Mouse (Mus musculus): ENCODE data around the gene Cnnm2.
A peak's percentile ranks its signal among the peaks of the same experiment; 100 is the strongest.

Gene Cnnm2

DNA sequence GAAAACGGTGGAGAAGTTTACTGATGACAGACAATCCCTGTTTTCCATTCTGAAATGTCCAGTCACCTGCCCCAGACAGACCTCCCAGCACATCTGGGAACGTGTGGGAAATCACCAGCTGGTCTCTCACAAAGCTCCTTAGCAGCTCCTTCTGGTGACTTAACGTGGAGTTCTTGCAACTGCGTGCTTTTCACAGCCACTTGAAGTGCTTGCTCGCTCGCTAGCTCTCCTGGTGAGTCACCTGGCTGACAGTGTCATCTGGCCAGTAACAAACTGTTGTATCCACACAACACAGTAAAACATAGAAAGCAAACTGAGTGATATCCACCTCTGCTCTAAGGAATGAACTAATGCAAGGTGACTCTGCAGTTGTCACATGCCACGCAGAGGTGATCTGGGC is 125.4 kb downstream of the Cnnm2 start:
- DNase-seq (ENCODE audit: low read depth, low spot score) = no peak

- no peak for DNase-seq (ENCODE audit: low read depth, low spot score)
Measured at GRCm38 (mm10) chr19:46887811-46888527, 126.6 kb downstream of the Cnnm2 start.

DNA sequence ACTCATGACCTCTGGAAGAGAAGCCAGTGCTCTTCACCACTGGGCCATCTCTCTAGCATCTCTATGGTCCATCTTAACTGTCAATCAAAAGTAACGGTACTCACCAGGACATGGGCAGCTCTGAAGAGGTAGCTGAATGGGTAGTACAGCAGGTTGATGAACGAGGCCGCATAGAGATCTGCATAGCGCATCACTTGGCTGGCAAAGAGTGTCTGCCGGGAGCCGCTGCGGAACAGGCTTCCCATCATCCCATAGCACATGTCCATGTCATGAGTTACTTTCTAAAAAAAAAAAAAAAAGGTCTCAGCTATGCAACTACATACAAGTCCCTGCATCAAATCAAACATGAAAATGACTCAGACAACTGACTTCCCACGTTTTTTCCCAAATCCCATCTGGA is 128.3 kb downstream of the Cnnm2 start:
- DNase-seq (ENCODE audit: low read depth, low spot score) = no peak

- DNase-seq (ENCODE audit: low read depth, low spot score) = no peak
Measured at GRCm38 (mm10) chr19:46890657-46891056, 129.3 kb downstream of the Cnnm2 start.

DNA sequence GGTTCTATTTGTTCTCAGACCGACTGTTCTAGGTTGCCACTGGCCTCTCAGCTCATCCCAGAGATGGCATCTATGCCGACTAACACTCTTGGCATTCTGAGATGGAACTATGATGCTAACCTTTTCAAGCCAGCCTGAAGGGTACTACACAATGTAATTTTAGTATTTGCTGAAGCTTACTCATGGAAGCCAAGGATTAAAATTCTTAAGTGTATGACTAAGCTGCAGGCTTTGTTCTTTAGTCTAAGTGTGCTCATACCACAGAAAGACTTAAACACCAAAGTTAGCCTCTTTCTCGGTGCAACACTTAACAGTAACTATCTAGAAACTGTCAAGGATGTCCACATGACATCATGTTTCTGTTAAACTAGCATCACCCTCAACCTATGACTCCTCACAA is 131.5 kb downstream of the Cnnm2 start:
- no peak for DNase-seq (ENCODE audit: low read depth, low spot score)

- no peak for DNase-seq (ENCODE audit: low read depth, low spot score)
Measured at GRCm38 (mm10) chr19:46893484-46893883, 132.1 kb downstream of the Cnnm2 start.

DNA sequence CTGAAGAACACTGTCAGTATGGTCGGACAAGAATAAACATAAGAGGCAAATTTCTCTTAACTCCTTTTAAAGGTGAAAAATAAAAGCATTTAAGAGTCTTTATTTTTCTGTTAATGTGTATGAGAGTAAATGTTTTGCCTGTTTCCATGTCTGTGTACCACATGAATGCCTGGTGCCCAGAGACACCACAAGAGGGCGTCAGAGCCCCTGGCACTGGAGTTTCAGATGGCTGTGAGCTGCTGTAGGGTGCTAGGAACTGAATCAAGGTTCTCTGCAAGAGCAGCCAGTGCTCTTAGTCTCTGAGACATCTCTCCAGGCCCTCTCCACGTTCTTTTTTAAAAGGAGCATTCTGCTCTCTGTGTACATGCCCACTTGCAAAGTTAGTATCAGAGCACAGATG is 135.7 kb downstream of the Cnnm2 start:
- peak; percentile 47 for DNase-seq (ENCODE audit: low read depth, low spot score)

DNA sequence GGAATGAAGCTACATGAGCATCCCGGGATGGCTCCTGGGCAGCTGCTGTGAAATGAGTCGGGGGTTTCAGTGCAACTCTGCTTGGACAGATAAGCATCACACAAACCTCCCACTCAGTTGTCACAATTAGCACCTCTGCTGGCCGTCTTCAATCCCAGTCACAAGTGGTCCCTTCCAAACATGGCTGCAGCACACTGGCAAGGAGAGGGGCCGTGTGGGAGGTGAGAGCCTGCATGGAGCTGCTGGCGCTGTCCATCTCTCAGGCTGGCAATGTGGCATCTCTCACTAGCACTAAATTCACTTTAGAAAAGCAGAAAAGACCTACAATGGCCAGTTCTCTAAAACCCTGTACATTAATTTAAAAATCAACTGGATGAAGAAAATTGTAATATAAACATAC is 136.8 kb downstream of the Cnnm2 start:
- no peak for DNase-seq (ENCODE audit: low read depth, low spot score)

- DNase-seq (ENCODE audit: low read depth, low spot score) = no peak
Measured at GRCm38 (mm10) chr19:46899306-46899705, 137.9 kb downstream of the Cnnm2 start.

- no peak for DNase-seq (ENCODE audit: low read depth, low spot score)
Measured at GRCm38 (mm10) chr19:46899871-46900270, 138.5 kb downstream of the Cnnm2 start.

DNA sequence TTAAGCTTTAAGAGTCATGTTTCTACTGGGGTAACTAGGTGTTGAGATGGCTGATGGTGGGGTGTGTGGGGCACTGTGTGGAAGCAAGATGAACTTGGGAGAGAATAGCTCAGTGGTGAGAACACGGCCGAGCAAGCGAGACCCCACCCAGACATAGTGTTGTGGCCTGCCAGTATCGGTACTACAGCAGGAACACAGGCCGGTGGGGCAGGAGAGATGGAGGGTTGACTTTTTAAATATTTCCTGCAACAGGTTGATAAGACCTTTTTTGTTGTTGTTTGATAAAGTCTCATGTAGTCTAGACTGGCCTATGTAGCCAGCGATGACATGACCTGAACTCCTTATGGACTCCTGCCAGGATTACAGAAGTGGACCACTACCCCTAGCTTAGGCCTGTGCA is 139.4 kb downstream of the Cnnm2 start:
- no peak for DNase-seq (ENCODE audit: low read depth, low spot score)

- no peak for DNase-seq (ENCODE audit: low read depth, low spot score)
Measured at GRCm38 (mm10) chr19:46901323-46901722, 139.9 kb downstream of the Cnnm2 start.

- DNase-seq (ENCODE audit: low read depth, low spot score) = no peak
Measured at GRCm38 (mm10) chr19:46903379-46903778, 142.0 kb downstream of the Cnnm2 start.

DNA sequence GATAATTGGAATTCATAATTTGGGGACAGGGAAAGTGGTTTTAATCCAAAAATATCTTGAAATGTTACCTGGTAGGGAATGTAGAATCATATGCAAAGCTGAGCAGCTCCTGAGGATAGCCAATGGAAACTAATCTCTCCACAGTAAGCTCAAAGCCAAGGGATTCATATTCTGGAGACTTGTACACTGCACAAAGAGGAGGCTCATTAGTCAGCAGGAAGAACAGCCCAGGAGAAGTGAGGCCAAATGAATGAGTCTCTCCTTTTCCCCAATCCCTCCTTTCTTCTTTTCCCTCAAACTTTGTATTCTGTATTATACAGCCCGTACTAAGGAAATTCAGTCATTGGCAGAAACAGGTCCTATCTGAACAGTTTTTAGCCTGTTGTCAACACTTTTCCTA is 143.5 kb downstream of the Cnnm2 start:
- DNase-seq (ENCODE audit: low read depth, low spot score) = no peak

GRCm38 (mm10) chr19:46905383-46905782 is 144.0 kb downstream of the Cnnm2 start:
- DNase-seq (ENCODE audit: low read depth, low spot score) = no peak

DNA sequence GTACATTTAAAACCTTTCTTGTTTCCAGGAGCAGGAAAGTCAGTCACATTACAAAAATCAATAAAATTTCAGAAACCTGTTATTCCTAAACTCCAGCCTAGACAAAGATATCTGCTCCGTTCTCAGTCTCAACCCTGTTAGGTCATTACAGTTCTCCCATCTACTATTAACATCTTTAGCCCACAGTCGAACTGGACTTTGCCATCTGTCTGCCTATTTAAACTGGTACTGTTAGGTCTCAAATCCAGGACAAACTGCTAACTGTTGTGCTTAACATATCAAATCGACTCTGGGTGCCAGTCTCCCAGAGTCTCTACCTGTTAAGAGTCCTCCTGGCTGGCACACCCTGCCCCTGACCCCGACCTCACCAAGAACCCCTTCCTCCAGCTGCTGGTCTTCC is 144.6 kb downstream of the Cnnm2 start:
- no peak for DNase-seq (ENCODE audit: low read depth, low spot score)

DNA sequence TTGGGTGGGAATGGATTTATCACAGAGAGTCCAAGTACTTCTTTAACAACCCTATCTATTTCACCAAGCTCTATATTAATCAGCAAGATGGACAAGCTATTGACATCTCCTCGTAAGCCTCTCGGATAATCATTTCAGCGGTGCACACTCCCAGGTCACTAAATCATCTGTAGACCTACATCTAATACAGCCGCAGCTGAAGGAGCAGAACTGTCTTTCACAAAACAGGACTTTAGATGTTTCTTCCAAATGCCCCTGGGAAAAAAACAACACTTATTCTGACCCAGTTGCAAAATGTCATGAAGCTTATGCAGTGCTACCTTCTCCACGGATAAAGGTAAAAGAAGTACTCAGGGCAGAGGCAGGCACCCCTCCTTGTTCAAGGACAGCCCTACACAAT is 146.8 kb downstream of the Cnnm2 start:
- DNase-seq (ENCODE audit: low read depth, low spot score) = no peak

DNA sequence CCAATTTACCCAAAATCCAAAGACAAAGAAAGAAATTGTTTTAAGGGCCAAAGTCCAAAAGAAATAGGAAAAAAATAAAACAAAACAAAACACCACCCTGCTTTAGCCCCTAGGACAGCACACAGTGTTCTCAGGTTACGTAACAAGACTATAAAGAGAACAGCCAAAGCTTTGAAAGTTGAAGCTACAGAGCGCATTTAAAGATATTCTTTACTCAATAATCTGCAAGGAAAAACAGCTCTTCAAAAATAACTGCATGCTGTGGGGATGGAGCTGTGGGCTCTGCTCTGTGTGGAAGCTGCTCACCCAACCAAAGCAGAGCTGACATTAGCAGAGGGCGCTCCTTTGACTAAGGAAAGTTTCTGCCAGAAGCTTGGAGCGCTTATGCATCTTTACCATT is 147.6 kb downstream of the Cnnm2 start:
- DNase-seq (ENCODE audit: low read depth, low spot score) = no peak

DNA sequence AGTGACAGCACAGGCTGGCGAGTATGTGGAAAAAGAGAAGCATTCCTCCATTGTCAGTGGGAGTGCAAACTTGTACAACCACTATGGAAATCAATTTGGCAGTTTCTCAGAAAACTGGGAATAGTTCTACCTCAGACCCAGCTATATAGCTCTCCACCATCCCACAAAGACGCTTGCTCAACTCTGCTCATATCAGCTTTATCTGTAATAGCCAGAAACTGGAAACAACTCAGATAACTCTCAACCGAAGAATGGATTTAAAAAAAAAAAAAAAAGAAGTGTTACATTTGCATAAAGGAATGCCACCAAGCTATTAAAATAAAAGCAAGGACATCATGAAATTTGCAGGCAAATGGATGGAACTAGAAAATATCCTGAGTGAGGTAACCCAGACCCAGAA is 150.1 kb downstream of the Cnnm2 start:
- DNase-seq (ENCODE audit: low read depth, low spot score) = no peak

DNA sequence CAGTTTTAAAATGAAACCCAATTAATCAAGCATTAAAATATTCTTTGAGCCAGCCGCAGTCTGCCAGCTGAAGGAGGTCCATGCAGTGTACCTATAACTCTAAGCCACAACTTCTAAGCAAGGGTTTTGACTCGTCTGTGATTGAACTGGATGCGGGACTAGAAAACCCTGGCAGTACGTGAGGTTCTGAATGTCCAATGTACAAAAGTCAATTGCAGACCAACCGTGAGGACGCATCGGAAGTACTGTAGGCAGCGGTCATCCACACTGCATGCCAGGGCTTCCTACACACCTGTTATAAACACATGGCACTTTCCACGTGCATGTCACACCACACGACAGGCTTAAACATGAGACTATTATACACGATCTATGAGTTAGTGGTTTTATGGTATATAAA is 152.2 kb downstream of the Cnnm2 start:
- no peak for DNase-seq (ENCODE audit: low read depth, low spot score)

DNA sequence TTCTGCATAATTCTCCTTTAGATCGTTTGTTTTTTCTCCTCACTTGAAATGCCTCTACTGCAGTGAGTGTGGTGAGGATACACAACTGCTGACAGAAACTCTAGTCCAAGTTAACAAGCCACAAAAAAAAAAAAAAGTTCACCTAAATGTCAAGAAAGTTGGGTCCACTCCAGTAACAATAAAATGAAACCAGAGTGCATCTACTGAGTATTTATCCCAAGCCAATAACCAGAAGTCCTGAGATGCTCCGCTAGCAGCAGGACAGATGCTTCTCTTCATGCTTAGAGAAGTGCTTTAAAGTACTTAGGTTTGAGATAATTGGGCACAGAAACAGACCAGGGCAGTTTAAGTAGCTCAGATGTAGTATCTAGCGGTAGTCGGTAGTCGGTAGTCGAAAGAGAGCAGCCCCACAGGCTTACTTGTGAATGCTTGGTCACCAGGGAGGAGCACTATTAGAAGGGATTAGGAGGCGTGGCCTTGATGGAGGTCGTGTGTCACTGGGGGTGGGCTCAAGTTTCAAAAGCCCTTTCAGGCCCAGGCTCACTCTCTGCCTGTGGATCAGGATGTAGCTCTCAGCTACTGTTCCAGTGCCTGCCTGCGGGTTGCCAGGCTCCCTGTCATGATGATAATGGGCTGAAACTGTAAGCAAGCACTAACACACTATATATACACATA is 154.1 kb downstream of the Cnnm2 start:
- peak; percentile 76 for DNase-seq (ENCODE audit: low read depth, low spot score)

DNA sequence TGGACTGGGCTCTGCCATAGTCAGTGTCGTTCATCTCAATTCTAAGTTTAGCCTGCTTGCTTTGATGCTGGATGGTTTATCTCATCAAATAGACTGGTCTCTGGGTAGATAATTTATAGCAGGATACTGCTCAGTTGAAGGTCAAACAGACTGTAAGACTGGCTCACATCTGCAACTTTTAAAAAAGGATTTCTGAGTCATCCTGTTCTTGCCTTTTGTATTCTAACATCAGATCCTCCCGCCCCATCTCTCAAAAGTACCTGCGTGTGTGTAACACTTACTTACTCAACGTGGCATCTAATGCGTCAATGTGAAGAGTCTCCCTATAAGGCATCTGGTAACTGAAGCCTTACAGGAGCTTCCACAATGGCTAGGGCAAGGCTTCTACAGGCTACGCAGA is 159.2 kb downstream of the Cnnm2 start:
- no peak for DNase-seq (ENCODE audit: low read depth, low spot score)

DNA sequence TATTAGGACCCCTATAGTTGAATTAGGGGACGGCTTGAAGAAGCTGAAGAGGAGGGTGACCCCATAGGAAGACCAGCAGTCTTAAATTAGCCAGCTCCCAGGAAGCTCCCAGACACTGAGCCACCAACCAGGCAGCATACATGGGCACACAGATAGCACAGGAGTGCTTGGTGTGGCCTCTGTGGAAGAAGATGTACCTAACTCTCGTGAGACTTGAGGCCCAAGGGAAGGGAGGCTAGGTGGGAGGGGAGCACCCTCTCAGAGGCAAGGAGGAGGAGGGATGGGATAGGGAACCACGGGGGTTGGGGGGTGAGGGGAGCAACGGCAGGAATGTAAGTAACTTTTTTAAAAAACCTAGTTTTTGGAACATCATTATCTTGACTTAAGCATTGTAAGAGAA is 165.0 kb downstream of the Cnnm2 start:
- no peak for DNase-seq (ENCODE audit: low read depth, low spot score)

DNA sequence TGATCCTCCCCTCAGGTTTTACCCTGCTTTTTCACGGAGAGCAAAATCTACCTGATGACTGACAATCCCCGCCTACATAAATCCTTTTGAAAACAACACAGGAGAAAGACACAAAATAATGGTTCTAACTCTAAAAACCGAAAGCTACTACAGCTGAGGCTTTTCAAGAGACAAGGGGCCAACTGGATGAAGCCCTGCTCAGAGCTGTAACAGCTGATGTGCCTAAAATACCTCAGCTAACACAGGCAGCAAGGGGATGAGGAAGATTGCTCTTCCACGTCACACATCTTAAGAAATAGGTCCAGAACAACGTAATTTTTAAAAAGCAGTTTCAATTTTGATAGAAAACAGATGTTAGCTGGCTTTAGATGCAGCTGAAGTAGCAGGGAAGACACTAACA is 165.6 kb downstream of the Cnnm2 start:
- DNase-seq (ENCODE audit: low read depth, low spot score) = no peak

Measured in ES-CJ7 (cell line).